Mouse (Mus musculus) stomach, postnatal 0 days (tissue): ENCODE measurements around the gene Chrna9. TPM values are rescaled to one million over a fixed set of nuclear protein-coding genes. Genes with fewer than 3 reads are reported as not detected.
A peak's percentile ranks its signal among the peaks of the same experiment; 100 is the strongest.

ENCODE experiments used
- ATAC-seq: fragments of 200-750 bp; cut with Nextera tagmentation; 2 replicates; pipeline ENCODE4 v1.8.0; 2017; ENCODE audit not compliant: low FRiP score, low TSS enrichment
- DNase-seq: peaks from one replicate; pipeline ENCODE4 v3.0.0-alpha.2; 2016; ENCODE audit warnings: low spot score
- H3K27ac ChIP-seq: fragments of 300-500 bp; sonication (generic); replicated peaks from 2 replicates; pipeline ENCODE4 v1.5.1; 2014; ENCODE audit warnings: mild to moderate bottlenecking, control low read depth
- H3K27me3 ChIP-seq: fragments of 300-500 bp; sonication (generic); 2 replicates; pipeline ENCODE4 v1.6.1; 2014; ENCODE audit warnings: low read length; ENCODE audit not compliant: control insufficient read depth, insufficient read depth
- H3K36me3 ChIP-seq: fragments of 300-500 bp; sonication (generic); 2 replicates; pipeline ENCODE4 v1.6.1; 2014; ENCODE audit warnings: low read length, mixed read lengths; ENCODE audit not compliant: control insufficient read depth, insufficient read depth
- H3K4me1 ChIP-seq: fragments of 300-500 bp; sonication (generic); replicated peaks from 2 replicates; pipeline ENCODE4 v1.6.1; 2014; ENCODE audit warnings: antibody characterized with exemption; ENCODE audit not compliant: control insufficient read depth, insufficient read depth
- H3K4me2 ChIP-seq: fragments of 300-500 bp; sonication (generic); replicated peaks from 2 replicates; pipeline ENCODE4 v1.6.1; 2014; ENCODE audit warnings: low read depth, mild to moderate bottlenecking, control low read depth, moderate library complexity
- H3K4me3 ChIP-seq: fragments of 300-500 bp; sonication (generic); 2 replicates; pipeline ENCODE4 v1.5.1; 2014; ENCODE audit warnings: low read depth, low read length, control low read depth
- H3K9ac ChIP-seq: fragments of 300-500 bp; sonication (generic); 2 replicates; pipeline ENCODE4 v1.6.1; 2014; ENCODE audit warnings: mild to moderate bottlenecking, low read length, control low read depth, mixed read lengths
- H3K9me3 ChIP-seq: fragments of 300-500 bp; sonication (generic); 2 replicates; pipeline ENCODE4 v1.6.1; 2016; ENCODE audit warnings: low read length; ENCODE audit not compliant: control insufficient read depth
- CTCF ChIP-seq: IDR thresholded peaks from 2 replicates; pipeline ENCODE4 v1.5.1; 2016; ENCODE audit warnings: antibody characterized with exemption, low read depth, mild to moderate bottlenecking, moderate library complexity
- EP300 ChIP-seq: optimal IDR thresholded peaks from 2 replicates; pipeline ENCODE3; 2016; ENCODE audit warnings: antibody characterized with exemption
- WGBS: fragments of 180-500 bp; shearing (Covaris S2); extraction: QIAGEN DNeasy Blood & Tissue Kit; methylation state at CpG from one replicate; pipeline ENCODE4 v1.1.7; 2014; 5-methylcytosine and 5-hydroxymethylcytosine counted together
- polyA plus RNA-seq: library from polyadenylated mRNA; unstranded; fragments of >200 nt; fragmentation: Nextera tagmentation; extraction: Ambion mirVana; gene quantifications from 2 replicates; pipeline ENCODE4 v1.2.1, GENCODE M21; 2015

The Chrna9 gene
- polyA plus RNA-seq: not detected in 2 replicates

DNA sequence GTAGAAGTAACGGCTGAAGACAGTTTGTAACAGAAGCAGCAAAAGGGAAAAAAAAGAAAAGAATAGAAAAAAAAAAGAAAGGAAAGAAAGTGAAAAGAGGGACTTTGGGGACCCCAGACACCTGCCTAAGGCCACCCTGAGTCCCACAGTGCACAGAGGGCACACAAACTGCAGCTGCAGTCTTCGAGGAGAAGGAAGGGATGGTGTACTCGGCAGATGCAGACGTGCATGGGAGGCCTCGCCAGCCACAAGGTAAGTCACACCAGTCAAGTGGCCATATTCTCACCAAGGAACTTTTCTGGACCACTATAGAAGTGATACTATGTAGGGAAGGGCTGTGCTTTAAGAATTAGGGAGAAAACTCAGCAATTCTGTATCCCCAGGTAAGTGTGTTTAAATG is at the start of gene Chrna9:
Chrna9 (plus strand) TSS at position 139 of the 400 bp plus-strand sequence.
- no peaks in the 10 kb centered on the region for H3K9me3 ChIP-seq
- 82% methylated on average over 5 of the region's 5 CpGs for WGBS

DNA sequence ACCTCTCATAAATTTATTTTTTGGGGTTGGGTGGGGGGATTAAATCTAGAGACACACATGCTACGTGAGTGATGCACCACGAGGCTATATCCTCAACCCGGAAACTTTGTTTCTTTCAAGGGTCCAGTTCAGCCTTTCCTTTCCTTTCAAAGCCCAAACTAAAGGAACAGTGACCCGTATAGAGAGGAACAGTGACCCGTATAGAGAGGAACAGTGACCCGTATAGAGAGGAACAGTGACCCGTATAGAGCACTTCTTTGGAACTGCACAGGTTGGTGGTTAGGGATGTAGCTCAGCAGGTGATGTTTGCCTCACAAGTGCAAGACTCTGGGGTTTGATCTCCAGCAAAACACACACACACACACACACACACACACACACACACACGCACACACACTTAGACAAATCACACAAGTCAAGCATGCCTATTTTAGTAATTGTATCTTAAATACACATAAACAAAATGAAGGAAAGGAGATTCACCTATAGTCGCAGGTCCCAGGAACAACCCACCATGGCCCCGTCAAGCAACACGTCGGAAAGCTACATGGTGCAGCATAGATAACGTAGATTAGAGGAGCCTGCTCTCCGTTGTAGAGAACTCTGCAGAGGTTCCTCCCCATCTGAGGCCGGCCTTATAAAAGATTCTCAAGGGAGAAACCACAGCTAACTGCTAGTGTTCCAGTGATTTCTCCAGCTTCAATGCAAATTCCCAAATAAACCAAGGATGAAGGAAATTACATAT is 48.9 kb upstream of the Chrna9 start:
- no peaks in the 10 kb centered on the region for H3K4me1 ChIP-seq
- no peaks in the 10 kb centered on the region for H3K9me3 ChIP-seq
- H3K9ac ChIP-seq: no peak overlapping the region
- no peak overlapping the region for H3K4me2 ChIP-seq
- ATAC-seq: no peak
- H3K4me3 ChIP-seq: no peak overlapping the region
- no peaks in the 10 kb centered on the region for H3K36me3 ChIP-seq
- no peak overlapping the region for H3K27ac ChIP-seq
- TF ChIP-seq CTCF (no peak), EP300 (no peak)
- H3K27me3 ChIP-seq: no peaks in the 10 kb centered on the region
- no peak for DNase-seq
- 85% methylated on average over 15 of the region's 15 CpGs for WGBS

More for the DNA sequence above, at the start of gene Chrna9:
- DNase-seq (no peak), ATAC-seq (no peak)
- no peaks in the 10 kb centered on the region for H3K36me3 ChIP-seq
- no peaks in the 10 kb centered on the region for H3K27me3 ChIP-seq
- no peak within 1 kb of the TSS for H3K4me3 ChIP-seq
- no peaks in the 10 kb centered on the region for H3K4me1 ChIP-seq
- no peak within 1 kb of the TSS for H3K27ac ChIP-seq
- no peak for TF ChIP-seq CTCF
- no peak for TF ChIP-seq EP300
- no peak within 1 kb of the TSS for H3K9ac ChIP-seq
- H3K4me2 ChIP-seq: no peak within 1 kb of the TSS

DNA sequence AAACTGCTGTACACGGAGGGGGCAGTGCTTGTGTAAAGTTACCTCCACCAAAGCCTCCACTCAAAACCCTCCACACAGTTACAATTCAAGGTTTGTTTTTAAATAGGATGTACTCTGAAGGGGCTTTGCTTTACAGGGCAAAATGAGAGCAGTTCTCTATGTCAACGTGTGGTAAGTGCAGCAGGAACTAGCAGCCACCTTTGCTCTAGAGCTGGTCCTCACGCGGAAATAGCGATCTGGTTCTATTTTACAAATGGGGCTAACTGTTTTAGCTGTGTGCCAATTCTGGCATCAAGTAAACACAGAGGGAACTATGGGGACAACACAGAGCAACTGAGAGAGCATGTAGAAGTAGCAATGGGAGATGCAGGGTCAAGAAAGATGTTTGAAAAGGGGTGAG is 46.6 kb upstream of the Chrna9 start:
- no peak for ATAC-seq

DNA sequence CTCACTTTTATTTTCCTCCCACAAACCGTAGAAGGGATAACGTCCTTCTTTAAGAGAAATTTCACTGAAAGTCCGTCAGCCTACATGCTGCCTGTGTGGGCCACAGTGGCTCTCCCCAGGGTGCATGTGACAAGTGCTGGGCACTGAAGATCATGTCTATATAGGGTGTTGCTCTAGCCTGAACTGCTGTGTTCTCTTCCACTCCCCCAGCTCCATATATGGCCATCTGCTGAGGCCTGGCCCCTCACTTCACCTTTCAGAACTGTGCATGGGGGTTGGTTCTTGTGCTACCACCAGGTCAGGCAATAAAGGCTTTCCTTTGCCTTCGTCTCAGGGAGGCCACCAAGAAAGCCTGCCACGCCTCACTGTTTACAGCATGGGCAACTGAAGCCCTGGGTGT is 45.7 kb upstream of the Chrna9 start:
- Histone ChIP-seq H3K27ac (no peak overlapping the region; the same call in 1 of the 2 replicates), H3K4me2 (no peak overlapping the region), H3K4me3 (no peak overlapping the region), H3K36me3 (no peaks in the 10 kb centered on the region), H3K9me3 (no peaks in the 10 kb centered on the region), H3K4me1 (no peaks in the 10 kb centered on the region), H3K27me3 (no peaks in the 10 kb centered on the region), H3K9ac (no peak overlapping the region)
- 58% methylated on average over 5 of the region's 5 CpGs for WGBS
- TF ChIP-seq EP300 (no peak), CTCF (no peak)
- no peak for DNase-seq
- ATAC-seq: peak; percentile 61; the same call in 1 of the 2 replicates

More for the DNA sequence above, 46.6 kb upstream of the Chrna9 start:
- Histone ChIP-seq H3K27me3 (no peaks in the 10 kb centered on the region), H3K4me2 (no peak overlapping the region), H3K4me3 (no peak overlapping the region), H3K9me3 (no peaks in the 10 kb centered on the region), H3K27ac (no peak overlapping the region), H3K9ac (no peak overlapping the region), H3K36me3 (no peaks in the 10 kb centered on the region), H3K4me1 (no peaks in the 10 kb centered on the region)
- no peak for DNase-seq
- TF ChIP-seq CTCF: no peak
- TF ChIP-seq EP300: no peak
- WGBS: 81% methylated on average over 5 of the region's 5 CpGs

DNA sequence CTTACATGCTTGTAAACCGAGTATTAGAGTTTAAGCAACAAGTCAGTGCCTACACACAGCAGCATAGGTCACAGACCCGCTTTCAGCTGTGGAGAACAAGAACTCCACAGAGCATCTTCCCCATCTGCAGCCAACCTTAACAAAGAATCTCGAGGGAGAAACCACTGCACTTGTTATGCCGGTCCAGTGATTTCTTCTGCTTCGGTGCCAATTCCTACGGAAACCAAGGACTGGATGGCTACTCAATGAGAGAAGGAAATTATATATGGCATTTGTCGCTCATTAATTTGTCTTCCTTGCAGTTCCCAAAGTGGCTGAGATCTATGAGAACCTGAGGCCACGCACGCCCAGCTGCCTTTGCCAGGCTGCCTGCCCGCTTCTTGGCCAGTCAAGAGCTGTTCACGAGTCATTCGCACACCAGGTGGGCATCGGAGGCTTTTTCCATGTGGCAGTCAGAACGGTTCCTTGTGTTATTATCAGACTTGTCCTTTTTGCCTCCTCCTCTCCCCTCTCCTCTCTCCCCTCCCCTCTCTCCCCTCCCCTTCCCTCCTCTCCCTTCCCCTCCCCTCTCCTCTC is 43.4 kb upstream of the Chrna9 start:
- Histone ChIP-seq H3K27ac (no peak overlapping the region), H3K36me3 (no peaks in the 10 kb centered on the region), H3K4me2 (no peak overlapping the region), H3K9ac (no peak overlapping the region), H3K4me3 (no peak overlapping the region), H3K27me3 (no peaks in the 10 kb centered on the region), H3K4me1 (no peaks in the 10 kb centered on the region), H3K9me3 (no peaks in the 10 kb centered on the region)
- WGBS: 88% methylated on average over 14 of the region's 14 CpGs
- no peak for ATAC-seq
- no peak for TF ChIP-seq EP300
- no peak for TF ChIP-seq CTCF
- DNase-seq: no peak

DNA sequence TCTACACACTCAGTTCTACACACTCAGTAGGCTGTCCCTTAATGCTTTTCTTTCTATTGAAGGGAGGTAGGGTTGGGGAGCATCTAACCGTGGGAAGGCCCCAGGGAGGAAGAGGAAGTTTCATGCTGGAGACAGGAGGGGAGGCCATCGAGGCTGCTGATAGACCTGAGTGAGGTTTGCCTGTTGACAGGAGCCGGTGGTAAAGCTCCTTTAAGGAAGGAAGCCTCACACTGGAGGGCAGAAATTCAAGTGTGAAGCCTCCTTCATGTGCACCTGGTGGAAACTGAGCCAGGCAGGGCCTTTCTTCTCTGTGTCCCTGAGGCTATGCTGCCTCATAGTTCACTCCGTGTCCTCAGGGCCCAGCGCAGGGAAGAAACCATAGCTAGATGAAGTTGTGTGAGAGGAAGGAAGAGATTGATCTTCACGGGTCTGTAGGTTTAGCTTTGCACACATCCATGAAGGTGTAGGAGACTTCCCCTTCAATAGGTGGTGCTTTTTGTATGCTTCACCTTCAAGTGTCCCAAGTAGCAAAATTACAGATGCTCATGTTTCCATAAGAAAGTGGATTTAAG is 39.5 kb upstream of the Chrna9 start:
- TF ChIP-seq CTCF (no peak), EP300 (no peak)
- DNase-seq (no peak), ATAC-seq (no peak)
- no peak overlapping the region for H3K4me2 ChIP-seq
- WGBS: 80% methylated on average over 6 of the region's 6 CpGs
- H3K4me3 ChIP-seq: no peak overlapping the region
- no peaks in the 10 kb centered on the region for H3K36me3 ChIP-seq
- no peaks in the 10 kb centered on the region for H3K9me3 ChIP-seq
- H3K27ac ChIP-seq: no peak overlapping the region
- H3K9ac ChIP-seq: no peak overlapping the region
- no peaks in the 10 kb centered on the region for H3K27me3 ChIP-seq
- H3K4me1 ChIP-seq: no peaks in the 10 kb centered on the region
